Mouse (Mus musculus) hindbrain, embryonic 15.5 days (tissue): ENCODE measurements around the gene Rimbp3. TPM values are rescaled to one million over a fixed set of nuclear protein-coding genes. Genes with fewer than 3 reads are reported as not detected.

ENCODE experiments used
- ATAC-seq: fragments of 200-750 bp; cut with Nextera tagmentation; 2 replicates; pipeline ENCODE4 v1.8.0; 2017; ENCODE audit warnings: low read depth, moderate number of reproducible peaks, moderate TSS enrichment; ENCODE audit not compliant: low FRiP score
- H3K27ac ChIP-seq: fragments of 300-500 bp; sonication (generic); replicated peaks from 2 replicates; pipeline ENCODE4 v1.5.1; 2015; ENCODE audit warnings: mild to moderate bottlenecking, inconsistent platforms
- H3K27me3 ChIP-seq: fragments of 300-500 bp; sonication (generic); 2 replicates; pipeline ENCODE4 v1.6.1; 2015; ENCODE audit warnings: control low read depth, inconsistent platforms
- H3K36me3 ChIP-seq: fragments of 300-500 bp; sonication (generic); 2 replicates; pipeline ENCODE4 v1.6.1; 2015; ENCODE audit warnings: control low read depth, inconsistent platforms
- H3K4me1 ChIP-seq: fragments of 300-500 bp; sonication (generic); replicated peaks from 2 replicates; pipeline ENCODE4 v1.6.1; 2015; ENCODE audit warnings: control low read depth, inconsistent platforms
- H3K4me2 ChIP-seq: fragments of 300-500 bp; sonication (generic); 2 replicates; pipeline ENCODE4 v1.6.1; 2015; ENCODE audit warnings: moderate library complexity, mild to moderate bottlenecking, inconsistent platforms
- H3K4me3 ChIP-seq: fragments of 300-500 bp; sonication (generic); 2 replicates; pipeline ENCODE4 v1.5.1; 2015; ENCODE audit warnings: mild to moderate bottlenecking, inconsistent platforms
- H3K9ac ChIP-seq: fragments of 300-500 bp; sonication (generic); 2 replicates; pipeline ENCODE4 v1.6.1; 2015; ENCODE audit warnings: inconsistent platforms
- H3K9me3 ChIP-seq: fragments of 300-500 bp; sonication (generic); 2 replicates; pipeline ENCODE4 v1.6.1; 2016; ENCODE audit warnings: control low read depth, inconsistent platforms
- WGBS: fragments of 180-500 bp; shearing (Covaris S2); methylation state at CpG from one replicate; pipeline ENCODE4 v1.1.7; 2015; 5-methylcytosine and 5-hydroxymethylcytosine counted together
- polyA plus RNA-seq: library from polyadenylated mRNA; unstranded; fragments of >200 nt; fragmentation: Nextera tagmentation; extraction: Ambion mirVana; gene quantifications from 2 replicates; pipeline ENCODE4 v1.2.1, GENCODE M21; 2015

The Rimbp3 gene
- polyA plus RNA-seq, 1 experiment from 2014 or later, result 1.8 TPM

GRCm38 (mm10) chr16:17247727-17248126, 39.3 kb downstream of the Rimbp3 start:
- Histone ChIP-seq H3K4me1 (peaks cover 20% of the 10 kb centered on the region; the same call in 1 of the 2 replicates), H3K36me3 (no peaks in the 10 kb centered on the region), H3K4me3 (no peak overlapping the region), H3K27me3 (no peaks in the 10 kb centered on the region), H3K4me2 (no peak overlapping the region), H3K9ac (no peak overlapping the region), H3K27ac (no peak overlapping the region), H3K9me3 (no peaks in the 10 kb centered on the region)
- WGBS, result 67% methylated on average over 4 of the region's 4 CpGs
- ATAC-seq, result no peak

DNA sequence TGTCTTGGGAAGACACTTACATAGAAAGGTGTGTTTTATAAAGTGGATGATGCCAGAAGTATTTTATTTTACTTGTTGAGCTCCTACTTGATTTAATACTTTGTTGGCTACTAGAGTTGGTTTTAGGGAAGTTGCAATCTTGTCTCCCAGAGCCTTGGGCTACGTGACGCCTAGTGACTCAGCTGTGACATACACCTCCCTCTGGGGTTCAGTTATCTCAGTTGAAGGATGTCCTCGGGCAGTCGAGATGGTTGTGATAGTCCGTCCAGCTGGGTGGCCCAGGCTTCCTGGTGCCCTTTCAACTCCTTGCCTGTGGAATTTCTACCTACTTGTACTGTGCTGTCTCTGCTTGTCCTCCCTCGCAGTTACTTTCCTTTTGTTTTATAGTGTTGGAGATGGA, 40.7 kb downstream of the Rimbp3 start:
- H3K4me1 ChIP-seq, result peaks cover 34% of the 10 kb centered on the region
- no peak overlapping the region for H3K4me2 ChIP-seq
- WGBS, result 67% methylated on average over 6 of the region's 6 CpGs
- H3K27ac ChIP-seq, result no peak overlapping the region
- H3K36me3 ChIP-seq, result no peaks in the 10 kb centered on the region
- H3K4me3 ChIP-seq, result no peak overlapping the region
- H3K27me3 ChIP-seq, result no peaks in the 10 kb centered on the region
- no peaks in the 10 kb centered on the region for H3K9me3 ChIP-seq
- H3K9ac ChIP-seq, result no peak overlapping the region
- no peak for ATAC-seq

GRCm38 (mm10) chr16:17251539-17251938, 43.1 kb downstream of the Rimbp3 start:
- no peak overlapping the region for H3K9ac ChIP-seq
- H3K4me1 ChIP-seq, result peaks cover 37% of the 10 kb centered on the region
- no peak overlapping the region for H3K4me2 ChIP-seq
- no peak overlapping the region for H3K27ac ChIP-seq
- H3K9me3 ChIP-seq, result no peaks in the 10 kb centered on the region
- no peaks in the 10 kb centered on the region for H3K27me3 ChIP-seq
- H3K4me3 ChIP-seq, result no peak overlapping the region
- H3K36me3 ChIP-seq, result no peaks in the 10 kb centered on the region
- 56% methylated on average over 3 of the region's 3 CpGs for WGBS
- no peak for ATAC-seq

GRCm38 (mm10) chr16:17252086-17252726, 43.8 kb downstream of the Rimbp3 start:
- peaks cover 37% of the 10 kb centered on the region for H3K4me1 ChIP-seq
- H3K36me3 ChIP-seq, result no peaks in the 10 kb centered on the region; the same call in 1 of the 2 replicates
- no peak overlapping the region for H3K9ac ChIP-seq
- no peaks in the 10 kb centered on the region for H3K9me3 ChIP-seq
- ATAC-seq, result no peak
- H3K27me3 ChIP-seq, result no peaks in the 10 kb centered on the region
- H3K27ac ChIP-seq, result no peak overlapping the region
- H3K4me2 ChIP-seq, result no peak overlapping the region
- no peak overlapping the region for H3K4me3 ChIP-seq
- 78% methylated on average over 3 of the region's 3 CpGs for WGBS

DNA sequence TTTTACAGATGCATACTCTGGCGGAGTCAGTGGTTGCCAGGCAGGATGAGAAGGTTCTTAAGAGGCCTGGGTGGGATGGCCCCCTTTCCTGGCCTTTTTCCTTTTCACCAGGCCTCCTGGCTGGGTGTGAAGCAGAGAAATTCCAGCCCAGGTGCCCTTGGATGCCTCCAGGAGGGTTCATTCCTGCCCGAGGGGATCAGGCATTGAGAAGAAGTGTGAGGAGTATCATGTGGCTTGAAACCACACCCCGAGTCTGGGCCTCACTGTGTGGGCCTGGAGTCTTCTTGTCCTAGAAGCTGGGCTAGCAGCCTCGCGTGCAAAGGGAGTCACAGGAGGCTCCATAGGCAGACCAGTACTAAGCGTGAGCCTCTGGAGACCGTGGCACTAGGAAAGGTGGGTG, 44.4 kb downstream of the Rimbp3 start:
- H3K4me1 ChIP-seq, result peaks cover 34% of the 10 kb centered on the region
- ATAC-seq, result no peak
- WGBS, result 73% methylated on average over 7 of the region's 7 CpGs

GRCm38 (mm10) chr16:17254005-17254597, 45.7 kb downstream of the Rimbp3 start:
- Histone ChIP-seq H3K9me3 (no peaks in the 10 kb centered on the region), H3K4me3 (no peak overlapping the region), H3K9ac (no peak overlapping the region), H3K27ac (no peak overlapping the region), H3K4me2 (no peak overlapping the region), H3K27me3 (no peaks in the 10 kb centered on the region), H3K36me3 (peaks cover 18% of the 10 kb centered on the region), H3K4me1 (peaks cover 34% of the 10 kb centered on the region)
- 18% methylated on average over 4 of the region's 4 CpGs for WGBS
- ATAC-seq, result no peak

More for the DNA sequence above, 44.4 kb downstream of the Rimbp3 start:
- Histone ChIP-seq H3K4me2 (no peak overlapping the region), H3K4me3 (no peak overlapping the region), H3K36me3 (peaks cover 5% of the 10 kb centered on the region), H3K9me3 (no peaks in the 10 kb centered on the region), H3K27me3 (no peaks in the 10 kb centered on the region), H3K27ac (no peak overlapping the region), H3K9ac (no peak overlapping the region)

DNA sequence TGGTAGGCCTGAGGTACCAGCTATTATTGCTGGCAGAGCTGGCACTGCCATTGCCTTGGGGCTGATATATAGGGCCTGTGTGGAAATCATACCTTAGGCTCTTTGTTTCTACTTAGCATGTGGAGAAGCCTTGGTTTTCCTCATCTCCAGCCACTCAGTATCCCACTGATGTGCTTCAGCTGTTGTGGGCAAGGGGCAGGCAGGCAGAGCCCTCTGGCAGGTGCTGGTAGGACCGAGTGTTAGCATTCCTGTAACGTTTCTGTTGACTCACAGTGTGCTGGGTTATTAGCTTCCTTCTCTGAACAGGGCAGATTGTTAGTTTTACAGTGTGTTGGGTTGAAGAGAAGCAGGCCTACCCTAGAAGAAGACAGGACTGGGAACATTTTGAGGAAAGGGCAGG, 46.9 kb downstream of the Rimbp3 start:
- no peaks in the 10 kb centered on the region for H3K27me3 ChIP-seq
- H3K9ac ChIP-seq, result no peak overlapping the region
- H3K4me2 ChIP-seq, result no peak overlapping the region
- peaks cover 19% of the 10 kb centered on the region for H3K36me3 ChIP-seq
- H3K9me3 ChIP-seq, result no peaks in the 10 kb centered on the region
- H3K27ac ChIP-seq, result no peak overlapping the region
- ATAC-seq, result no peak
- H3K4me1 ChIP-seq, result peaks cover 34% of the 10 kb centered on the region
- no peak overlapping the region for H3K4me3 ChIP-seq
- WGBS, result 85% methylated on average over 2 of the region's 2 CpGs

DNA sequence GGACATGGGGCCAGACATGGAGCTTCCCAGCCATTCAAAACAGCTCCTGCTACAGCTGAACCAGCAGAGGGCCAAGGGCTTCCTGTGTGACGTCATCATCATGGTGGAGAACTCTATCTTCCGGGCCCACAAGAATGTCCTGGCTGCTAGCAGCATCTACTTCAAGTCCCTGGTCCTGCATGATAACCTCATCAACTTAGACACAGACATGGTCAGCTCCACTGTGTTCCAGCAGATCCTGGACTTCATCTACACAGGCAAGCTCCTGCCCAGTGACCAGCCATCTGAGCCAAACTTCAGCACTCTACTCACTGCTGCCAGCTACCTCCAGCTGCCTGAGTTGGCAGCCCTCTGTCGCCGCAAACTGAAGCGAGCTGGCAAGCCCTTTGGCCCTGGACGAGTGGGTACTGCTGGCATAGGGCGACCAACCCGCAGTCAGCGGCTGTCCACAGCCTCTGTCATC, 49.0 kb downstream of the Rimbp3 start:
- Histone ChIP-seq H3K4me3 (no peak overlapping the region), H3K9ac (no peak overlapping the region), H3K4me1 (peaks cover 20% of the 10 kb centered on the region), H3K9me3 (no peaks in the 10 kb centered on the region), H3K36me3 (peaks cover 19% of the 10 kb centered on the region), H3K27me3 (no peaks in the 10 kb centered on the region), H3K4me2 (no peak overlapping the region), H3K27ac (no peak overlapping the region)
- WGBS, result 85% methylated on average over 9 of the region's 9 CpGs
- ATAC-seq, result no peak

- Histone ChIP-seq H3K27me3 (no peaks in the 10 kb centered on the region), H3K27ac (no peak overlapping the region), H3K9me3 (no peaks in the 10 kb centered on the region), H3K4me2 (no peak overlapping the region), H3K9ac (no peak overlapping the region), H3K36me3 (peaks cover 19% of the 10 kb centered on the region), H3K4me3 (no peak overlapping the region), H3K4me1 (peaks cover 5% of the 10 kb centered on the region)
- 96% methylated on average over 12 of the region's 12 CpGs for WGBS
- no peak for ATAC-seq
Measured at GRCm38 (mm10) chr16:17258917-17259316, 50.5 kb downstream of the Rimbp3 start.

DNA sequence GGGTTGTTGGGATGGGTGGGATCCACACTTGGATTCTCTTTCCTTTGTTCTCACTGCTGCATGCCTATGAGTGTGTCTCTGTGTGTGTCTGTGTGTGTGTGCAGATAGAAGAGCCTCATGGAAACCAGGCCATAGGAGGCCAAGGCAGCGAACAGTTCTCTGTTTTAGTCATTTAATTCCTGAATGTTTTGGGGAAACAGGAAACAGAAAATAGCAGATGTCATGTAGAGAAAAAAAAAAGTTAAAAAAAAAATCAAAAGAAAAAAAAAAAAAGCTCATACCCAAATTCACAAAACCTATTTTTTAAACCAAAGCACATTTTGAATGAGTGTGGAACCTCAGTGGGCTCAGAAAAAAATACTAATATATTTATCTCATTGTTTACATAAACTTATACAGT, 52.9 kb downstream of the Rimbp3 start:
- no peaks in the 10 kb centered on the region for H3K4me1 ChIP-seq
- no peaks in the 10 kb centered on the region for H3K27me3 ChIP-seq
- no peak overlapping the region for H3K4me3 ChIP-seq
- no peaks in the 10 kb centered on the region for H3K9me3 ChIP-seq
- no peak for ATAC-seq
- H3K36me3 ChIP-seq, result peaks cover 19% of the 10 kb centered on the region
- H3K9ac ChIP-seq, result no peak overlapping the region
- WGBS, result 97% methylated on average over 1 of the region's 1 CpGs
- H3K4me2 ChIP-seq, result no peak overlapping the region
- H3K27ac ChIP-seq, result no peak overlapping the region
